Mouse (Mus musculus) mouse embryonic stem cell (cell line): ENCODE measurements around the gene Il25.

Source experiments
- in situ Hi-C, 2 experiments: fragments of 300-500 bp; cut with MboI; formaldehyde crosslinking; loops; 1 replicate in 1 of 2; 3 replicates in 1 of 2; pipeline ENCODE4 v1.14.3; 2019 to 2020; ENCODE audit warnings: low sequenced_read_pairs in 2 of 2, low pct_unique_long_range_greater_than_20kb in 1 of 2, mixed read lengths in 1 of 2; ENCODE audit not compliant: unreplicated experiment in 1 of 2

Gene Il25

GRCm38 (mm10) chr14:54932645-54933150 is at the start of gene Il25:
TSS of gene Il25 (plus strand) at chr14:54932695.
- in situ Hi-C loops, result no loop called here

DNA sequence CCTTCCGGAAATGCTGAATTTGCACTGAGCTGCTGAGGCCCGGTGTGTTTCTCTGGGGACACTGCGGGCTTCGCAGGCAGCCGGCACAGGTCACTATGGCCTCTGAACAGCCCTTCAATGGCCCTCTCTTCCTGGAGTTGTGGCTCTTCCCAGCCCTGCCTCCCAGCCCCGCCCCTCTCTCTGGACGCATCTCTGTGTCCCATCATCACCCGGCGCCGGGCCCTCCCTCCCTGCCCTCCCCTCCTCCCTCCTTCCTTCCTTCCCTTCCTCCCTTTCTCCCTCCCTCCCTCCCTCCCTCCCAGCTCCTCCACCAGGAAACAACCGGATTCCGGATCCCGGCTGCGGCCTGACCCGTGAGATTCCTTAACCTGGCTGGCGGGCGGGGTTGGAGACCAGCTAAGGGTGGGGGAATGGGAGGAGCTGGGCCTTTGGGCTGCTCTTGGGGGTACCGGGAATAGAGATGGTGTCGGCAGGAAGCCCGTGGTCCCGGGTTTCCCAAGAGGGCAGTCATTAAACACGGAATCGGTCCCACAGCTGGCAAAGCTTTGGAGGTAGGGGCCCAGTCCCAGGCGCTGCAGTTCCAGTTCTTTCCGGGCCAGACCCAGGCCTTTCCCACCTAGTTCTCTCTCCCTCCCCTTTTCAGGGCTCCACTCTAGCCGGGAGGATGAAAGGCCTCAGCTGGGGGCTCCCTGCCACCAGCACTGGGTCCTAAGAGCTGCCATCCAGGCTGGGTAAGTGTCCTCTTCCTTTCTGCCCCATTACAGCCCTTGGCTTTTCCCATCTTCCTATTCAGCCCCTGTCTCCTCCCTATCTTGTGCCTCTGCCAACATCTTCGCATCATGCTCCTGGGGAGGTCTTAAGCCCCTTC is 49.1 kb upstream of the Il25 start, which contains the start of the genes Bcl2l2 and Gm20521:
Gene Bcl2l2 (plus strand): TSS at position 224 of the 868 bp plus-strand sequence.
Gene Gm20521 (plus strand): TSS at position 288 of the 868 bp plus-strand sequence.
- in situ Hi-C loops, result no loop called here

GRCm38 (mm10) chr14:54884022-54884712 is 48.3 kb upstream of the Il25 start:
- in situ Hi-C loops, result no loop called here

DNA sequence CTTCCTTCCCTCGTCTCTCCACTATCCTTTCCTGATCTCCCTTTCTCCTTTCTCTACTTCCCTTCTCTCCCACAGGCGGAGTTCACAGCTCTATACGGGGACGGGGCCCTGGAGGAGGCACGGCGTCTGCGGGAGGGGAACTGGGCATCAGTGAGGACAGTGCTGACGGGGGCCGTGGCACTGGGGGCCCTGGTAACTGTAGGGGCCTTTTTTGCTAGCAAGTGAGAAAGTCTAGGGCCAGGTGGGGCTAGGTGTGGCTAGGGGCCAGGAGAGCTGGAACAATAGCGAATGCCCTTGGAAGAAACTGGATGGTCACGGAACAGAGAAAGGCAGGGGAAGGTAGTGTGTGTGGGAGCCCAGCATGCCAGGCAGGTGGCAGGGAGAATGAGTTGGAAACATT is 47.2 kb upstream of the Il25 start:
- in situ Hi-C loops, result no loop called here

DNA sequence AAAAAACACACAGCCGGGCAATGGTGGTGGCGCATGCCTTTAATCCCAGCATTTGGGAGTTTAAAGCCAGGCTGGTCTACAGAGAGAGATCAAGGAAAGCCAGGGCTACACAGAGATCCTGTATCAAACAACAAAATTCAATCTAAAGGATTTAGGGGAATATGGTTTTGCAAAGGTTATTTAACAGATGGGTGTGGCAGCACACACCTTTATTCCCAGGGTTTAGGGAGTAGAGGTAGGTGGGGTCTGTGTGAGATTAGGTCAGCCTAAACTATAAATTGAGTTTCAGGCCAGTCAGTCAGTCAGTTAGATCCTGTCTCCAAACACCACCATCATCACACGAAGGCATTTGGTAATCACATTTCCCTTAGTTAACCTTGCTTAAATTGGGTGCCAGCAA is 40.3 kb upstream of the Il25 start, which contains the start of gene Pabpn1:
Gene Pabpn1 (plus strand): TSS at position 301 of the 400 bp plus-strand sequence.
- in situ Hi-C loops, result no loop called here

DNA sequence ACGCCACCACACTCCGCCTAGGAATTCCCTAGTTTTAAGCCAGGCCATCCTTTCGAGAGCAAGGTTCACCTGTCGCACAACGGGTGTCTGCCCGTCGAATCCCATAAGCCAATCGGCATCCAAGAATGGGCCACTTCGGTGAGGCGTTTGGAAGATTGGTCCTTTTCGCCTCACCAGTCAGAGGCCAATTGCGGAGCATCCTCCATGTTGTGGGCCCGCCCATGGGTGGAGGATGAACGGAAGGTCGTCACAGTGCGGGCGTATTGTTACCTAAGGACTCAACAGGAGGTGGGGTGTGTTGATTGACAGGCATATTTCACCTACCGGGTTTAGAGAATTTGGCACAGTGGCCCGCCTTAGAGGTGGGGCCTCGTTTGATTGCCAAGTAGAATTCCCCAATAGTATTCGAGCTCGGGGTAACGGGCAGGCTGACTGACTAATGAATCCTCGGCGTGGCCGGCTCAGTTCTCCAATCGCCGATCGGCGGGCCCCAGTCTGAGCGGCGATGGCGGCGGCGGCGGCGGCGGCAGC is 38.8 kb upstream of the Il25 start:
- in situ Hi-C loops, result no loop called here

- in situ Hi-C loops, result no loop called here
Observed at GRCm38 (mm10) chr14:54894296-54895151, 38.0 kb upstream of the Il25 start.

DNA sequence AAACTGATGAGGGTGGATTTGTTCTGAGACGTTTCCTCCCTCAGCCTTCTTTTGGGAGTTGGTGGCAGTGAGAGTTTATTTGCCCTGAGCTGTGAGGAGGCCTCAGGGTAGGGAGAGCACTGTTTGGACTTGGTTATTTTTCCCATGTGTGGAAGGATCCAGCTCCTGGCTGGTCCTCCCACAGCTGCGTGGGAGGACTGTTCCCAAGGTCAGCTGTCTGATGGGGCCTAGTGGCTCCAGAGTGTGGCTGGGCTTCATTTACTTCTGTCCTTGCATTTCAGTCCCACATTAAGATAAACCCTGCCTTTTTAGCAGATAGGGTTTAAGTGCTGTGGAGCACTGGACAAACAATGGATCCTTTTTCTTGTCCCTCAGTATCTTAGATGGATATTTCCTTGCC is 35.0 kb upstream of the Il25 start:
- in situ Hi-C loops, result no loop called here

DNA sequence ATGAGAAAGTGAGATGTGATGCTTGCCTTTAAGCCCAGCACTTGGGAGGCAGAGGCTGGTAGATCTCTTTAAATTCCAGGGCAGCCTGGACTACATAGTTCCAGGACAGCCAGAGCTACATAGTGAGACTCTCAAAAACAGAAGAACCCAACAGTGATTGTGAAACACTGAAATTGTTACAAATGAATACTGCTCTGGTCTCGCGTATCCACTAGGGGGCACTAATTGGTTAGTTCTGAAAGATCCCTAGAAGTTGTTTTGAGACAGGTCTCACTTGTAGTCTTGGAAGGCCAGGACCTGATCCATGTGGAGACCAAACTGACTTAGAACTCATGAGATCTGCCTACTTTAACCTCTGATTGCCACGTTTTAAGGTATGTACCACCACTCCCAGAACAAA is 32.1 kb upstream of the Il25 start:
- in situ Hi-C loops, result loop anchor here (5.0 kb wide), 2 partner anchors 112 to 117 kb away; partner anchors contain the start of gene Ngdn (in 1 of the 2)

GRCm38 (mm10) chr14:54903641-54904040 is 28.9 kb upstream of the Il25 start:
- in situ Hi-C loops, result loop anchor here (5.0 kb wide), 2 partner anchors 109 to 114 kb away; partner anchors contain the start of gene Ngdn (in 1 of the 2)

- in situ Hi-C loops, result no loop called here
Observed at GRCm38 (mm10) chr14:54908682-54909081, 23.8 kb upstream of the Il25 start.

DNA sequence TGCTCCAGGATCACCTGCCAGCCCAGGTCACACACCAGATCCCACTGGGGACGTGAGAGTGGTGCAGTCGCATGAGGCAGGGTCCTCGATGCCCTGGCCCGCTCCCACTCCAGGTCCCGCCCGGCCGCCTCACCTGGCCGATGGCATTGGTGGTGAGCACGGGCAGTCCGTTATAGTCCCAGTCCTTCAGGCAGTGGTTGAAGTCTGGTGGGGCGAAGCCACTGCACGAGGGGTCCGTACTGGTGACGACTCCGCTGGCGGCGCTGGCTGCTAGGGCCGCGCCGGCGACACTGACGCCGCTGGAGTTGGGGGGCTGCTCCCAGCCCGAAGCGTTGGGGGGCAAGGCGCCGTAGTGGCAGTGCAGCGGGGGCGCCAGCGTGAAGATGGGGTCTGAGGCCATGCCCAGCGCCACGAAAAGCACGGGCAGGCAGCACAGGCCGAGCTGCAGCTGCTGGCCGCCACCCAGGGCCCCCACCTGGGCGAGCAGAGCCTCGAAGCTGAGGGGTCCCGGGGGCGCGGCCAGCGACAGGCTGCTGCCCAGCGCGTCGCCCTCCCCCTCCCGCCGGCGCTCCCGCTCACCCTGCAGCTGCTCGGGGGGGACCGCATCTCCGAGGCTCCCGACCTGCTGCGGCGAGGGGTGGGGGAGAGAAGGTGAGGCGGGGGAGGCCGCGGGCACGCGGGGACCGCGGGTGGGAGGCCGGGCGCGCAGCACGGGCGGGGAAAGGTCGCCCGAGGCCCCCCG is 20.2 kb upstream of the Il25 start:
- in situ Hi-C loops, result no loop called here

DNA sequence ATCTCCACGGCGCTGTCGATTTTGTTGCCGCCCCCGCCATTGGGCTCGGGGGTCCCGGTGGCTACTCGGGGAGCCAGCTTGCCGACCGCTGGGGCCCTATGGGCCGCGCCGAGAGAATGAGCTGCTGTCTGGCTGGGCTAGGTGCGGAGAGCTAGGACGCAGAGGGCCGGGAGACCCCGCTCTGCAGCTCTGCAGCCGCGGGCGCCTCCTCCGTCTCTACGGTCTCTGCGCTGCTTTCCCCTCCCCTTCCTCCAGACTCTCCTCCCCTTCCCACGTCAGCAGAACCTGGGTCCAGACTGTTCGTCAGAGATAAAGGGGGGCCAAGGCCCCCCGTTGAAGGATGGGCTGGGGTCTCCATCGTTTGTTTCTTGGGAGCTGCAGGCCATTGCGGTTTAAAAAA is 19.6 kb upstream of the Il25 start, which contains the start of gene Slc22a17:
Gene Slc22a17 (minus strand): TSS at position 247 of the 400 bp plus-strand sequence.
- in situ Hi-C loops, result no loop called here

- in situ Hi-C loops, result no loop called here
Observed at GRCm38 (mm10) chr14:54913343-54913742, 19.2 kb upstream of the Il25 start.

DNA sequence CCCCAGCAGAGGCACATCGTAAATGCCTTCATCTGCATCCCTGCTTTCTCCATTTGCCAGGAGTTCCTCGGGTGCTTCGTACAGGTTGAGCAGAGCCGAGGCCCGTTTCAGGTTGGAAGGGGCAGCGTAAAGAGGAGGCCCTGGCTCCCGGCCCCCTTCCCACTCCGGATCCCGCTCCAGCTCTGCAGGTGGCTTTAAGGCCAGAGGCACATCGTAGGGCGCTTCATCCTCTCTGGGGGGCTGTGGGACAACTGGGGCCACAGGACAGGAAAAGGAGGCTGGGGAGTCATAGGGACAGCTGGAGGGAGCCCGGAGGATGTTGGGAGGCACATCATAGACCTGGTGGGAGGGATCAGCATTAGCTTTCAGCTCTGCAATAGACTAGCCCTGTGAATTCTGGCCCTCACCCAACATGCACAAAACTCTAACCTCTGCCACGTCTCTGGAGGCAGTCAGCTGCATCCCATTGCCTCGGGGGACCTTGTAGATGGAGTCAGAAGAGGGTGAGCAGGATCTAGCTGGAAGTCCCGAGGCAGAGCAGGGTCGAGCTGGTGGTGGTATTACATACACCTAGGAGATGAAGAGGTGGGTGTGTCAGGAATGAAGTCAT is 12.3 kb upstream of the Il25 start:
- in situ Hi-C loops, result no loop called here

DNA sequence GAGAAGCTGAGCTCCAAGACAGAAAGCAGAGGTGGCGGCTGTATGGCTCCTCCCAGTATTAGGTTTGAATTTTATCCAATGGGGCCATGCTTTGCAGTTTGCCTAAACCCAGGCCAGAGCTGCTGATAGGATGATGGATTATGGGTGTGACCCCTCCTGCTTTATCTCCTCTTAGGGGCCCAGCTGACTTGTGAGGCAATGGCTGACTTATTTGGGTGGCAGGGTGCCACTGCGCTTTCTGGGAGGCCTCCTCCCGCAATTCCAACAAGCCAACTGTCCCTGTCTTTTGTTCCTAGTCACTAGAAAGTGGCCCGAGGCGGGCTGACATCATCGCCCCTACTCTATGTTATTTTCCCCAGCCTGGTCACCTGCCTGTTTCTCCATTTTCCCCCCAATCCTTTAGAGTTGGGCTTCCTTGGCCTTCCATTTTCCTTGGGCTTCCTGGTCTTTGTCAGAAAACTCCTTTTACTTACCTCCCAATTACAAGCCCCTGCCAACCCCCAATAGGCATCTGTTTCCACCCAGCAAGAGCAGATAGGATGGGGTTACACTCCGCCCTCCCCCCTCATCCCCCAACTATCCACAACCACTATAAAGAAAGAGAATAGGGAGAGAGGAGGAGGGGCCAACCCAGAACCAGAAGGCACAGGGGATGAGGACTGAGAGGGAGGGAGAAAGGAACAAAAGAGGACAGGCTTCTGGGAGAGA is 7.7 kb upstream of the Il25 start:
- in situ Hi-C loops, result no loop called here
